Mouse (Mus musculus) hindlimb bud, embryonic 11.5 days (tissue): ENCODE data around the gene Ang2.

Experiments
- DNase-seq: peaks from one replicate; pipeline ENCODE4 v3.0.0-alpha.2; 2012; ENCODE audit warnings: low read depth, low spot score; ENCODE audit errors: extremely low spot score

Gene Ang2

DNA sequence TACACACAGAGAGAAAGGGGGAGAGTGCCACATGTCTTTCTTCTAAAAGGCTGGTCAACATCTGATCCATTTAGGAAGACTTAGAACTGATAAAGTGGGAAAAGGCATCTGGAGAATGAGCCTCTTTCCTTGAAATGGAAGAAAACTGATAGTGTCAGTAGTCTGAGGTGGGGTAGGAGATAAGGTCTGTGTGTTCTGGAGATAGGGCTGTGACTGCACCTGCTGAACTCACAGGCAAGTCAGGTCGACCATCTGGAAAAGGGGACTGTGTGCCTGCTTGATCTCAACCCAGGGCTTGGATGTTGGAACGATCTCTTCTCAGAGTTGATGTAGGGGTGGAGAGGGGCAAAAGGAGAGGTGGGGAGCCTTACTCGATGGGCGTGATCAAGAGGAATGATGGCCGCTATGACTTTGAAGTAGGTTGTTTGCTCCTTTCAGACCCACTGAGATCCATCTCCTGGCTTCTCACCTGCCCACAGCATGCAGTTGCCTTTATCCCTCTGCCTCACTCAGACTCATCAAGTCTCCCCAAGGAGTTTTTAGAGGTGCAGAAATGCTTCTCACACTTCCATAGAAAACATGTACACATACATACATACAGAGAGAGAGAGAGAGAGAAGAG is 46.6 kb downstream of the Ang2 start:
- DNase-seq: no peak

DNA sequence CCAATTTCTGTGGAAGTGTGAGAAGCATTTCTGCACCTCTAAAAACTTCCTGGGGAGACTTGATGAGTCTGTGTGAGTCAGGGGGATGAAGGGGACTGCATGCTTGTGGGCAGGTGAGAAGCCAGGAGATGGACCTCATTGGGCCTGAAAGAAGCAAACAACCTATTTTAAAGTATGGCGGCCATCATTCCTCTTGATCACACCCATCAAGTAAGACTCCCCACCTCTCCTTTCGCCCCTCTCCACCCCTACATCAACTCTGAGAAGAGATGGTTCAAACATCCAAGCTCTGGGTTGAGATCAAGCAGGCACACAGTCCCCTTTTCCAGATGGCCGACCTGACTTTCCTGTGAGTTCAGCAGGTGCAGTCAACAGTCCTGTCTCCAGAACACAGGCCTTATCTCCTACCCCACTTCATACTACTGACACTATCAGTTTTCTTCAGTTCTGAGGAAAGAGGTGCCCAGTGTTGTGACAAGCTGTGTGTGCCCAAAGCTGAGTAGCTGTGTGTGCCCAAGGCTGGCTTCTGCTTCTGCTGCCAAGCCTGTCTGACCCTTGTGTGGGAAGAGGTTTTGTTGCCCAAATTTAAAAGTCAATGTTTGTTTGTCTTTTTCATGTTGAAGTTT is 48.6 kb downstream of the Ang2 start:
- no peak for DNase-seq

DNA sequence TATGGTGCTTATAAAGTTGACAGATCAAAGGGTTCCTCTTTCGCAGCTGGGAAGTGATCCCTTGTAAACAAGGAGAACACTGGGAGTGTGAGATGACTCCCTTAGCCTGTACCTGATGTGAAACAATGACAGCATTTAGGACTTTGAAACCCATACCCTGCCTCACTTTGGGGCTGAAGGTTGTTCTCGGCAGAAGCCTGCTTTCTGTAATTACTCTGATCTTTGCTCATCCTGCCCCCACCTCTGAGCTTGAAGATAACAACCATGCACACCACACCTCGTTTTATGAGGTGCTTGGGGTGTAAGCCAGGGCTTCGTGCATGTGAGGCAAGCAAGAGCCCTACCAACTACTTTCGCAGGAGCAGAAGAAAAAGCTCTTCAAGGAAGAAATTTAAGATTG is 49.8 kb downstream of the Ang2 start:
- no peak for DNase-seq

DNA sequence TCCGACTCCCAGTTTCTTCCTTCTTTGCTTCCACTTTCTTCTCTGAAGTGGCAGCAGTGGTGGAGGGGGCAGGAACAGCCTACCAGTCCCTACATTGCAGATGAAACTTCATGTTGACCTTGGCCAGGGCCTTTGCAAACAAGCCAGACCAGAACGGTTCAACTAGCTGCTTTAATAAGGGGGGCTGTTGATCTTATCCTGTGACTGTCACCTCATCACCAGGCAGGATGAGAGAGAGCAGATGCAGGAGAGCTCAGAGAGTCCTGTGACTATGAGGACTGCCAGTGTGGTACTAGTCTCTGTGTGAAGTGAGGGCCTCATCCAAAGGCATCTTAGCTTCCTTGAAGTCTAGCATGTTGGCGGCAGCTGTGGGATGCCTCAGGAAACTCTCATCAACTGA is 50.9 kb downstream of the Ang2 start:
- no peak for DNase-seq

DNA sequence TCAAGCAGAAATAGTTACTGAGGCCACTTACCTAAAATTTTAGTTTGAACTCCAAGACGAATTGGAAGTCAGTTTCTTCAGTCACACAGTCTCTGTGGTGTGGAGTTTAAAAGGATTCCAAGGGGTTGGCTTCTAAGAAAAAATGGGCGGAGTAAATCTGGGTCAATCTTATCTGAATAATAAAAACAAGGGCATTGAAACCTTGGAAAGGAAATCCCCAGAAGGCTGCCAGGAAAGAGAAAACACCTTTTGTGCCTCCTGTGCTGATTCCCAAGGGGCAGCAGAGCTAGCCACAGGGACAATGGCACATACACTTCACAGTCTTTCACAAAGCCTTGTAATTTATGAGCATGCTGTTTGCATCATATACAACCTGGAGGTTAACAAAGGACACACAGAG is 52.3 kb downstream of the Ang2 start, which contains the start of gene Rnase1:
Rnase1 (minus strand) TSS at position 101 of the 400 bp plus-strand sequence.
- no peak for DNase-seq

DNA sequence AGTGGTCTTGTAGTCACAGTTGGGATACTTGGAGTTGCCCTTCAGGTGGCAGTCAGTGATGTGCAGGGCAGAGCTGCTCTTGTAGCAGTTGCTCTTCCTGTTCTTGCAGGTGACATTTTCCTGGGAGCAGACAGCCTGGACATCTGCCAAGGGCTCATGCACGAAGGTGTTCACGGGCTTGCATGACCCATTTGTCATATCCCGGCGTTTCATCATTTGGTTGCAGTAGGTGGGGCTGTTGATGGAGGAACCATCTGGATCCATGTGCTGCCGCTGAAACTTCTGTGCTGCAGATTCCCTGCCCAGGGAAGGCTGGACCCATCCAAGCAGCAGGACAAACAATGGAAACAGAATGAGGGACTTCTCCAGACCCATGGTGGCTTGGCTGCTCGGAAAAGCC is 53.4 kb downstream of the Ang2 start:
- no peak for DNase-seq
